Mouse (Mus musculus) lung, postnatal 14 days (tissue): ENCODE measurements at regions not wholly inside any gene's neighbourhood (a gene's known extent, or its start where the extent isn't known, plus 50 kb on each side); places are given as distances from the start of the nearest gene placed in this dataset.

Source experiments
- DNase-seq: peaks from one replicate; pipeline ENCODE4 v3.0.0; 2021

DNA sequence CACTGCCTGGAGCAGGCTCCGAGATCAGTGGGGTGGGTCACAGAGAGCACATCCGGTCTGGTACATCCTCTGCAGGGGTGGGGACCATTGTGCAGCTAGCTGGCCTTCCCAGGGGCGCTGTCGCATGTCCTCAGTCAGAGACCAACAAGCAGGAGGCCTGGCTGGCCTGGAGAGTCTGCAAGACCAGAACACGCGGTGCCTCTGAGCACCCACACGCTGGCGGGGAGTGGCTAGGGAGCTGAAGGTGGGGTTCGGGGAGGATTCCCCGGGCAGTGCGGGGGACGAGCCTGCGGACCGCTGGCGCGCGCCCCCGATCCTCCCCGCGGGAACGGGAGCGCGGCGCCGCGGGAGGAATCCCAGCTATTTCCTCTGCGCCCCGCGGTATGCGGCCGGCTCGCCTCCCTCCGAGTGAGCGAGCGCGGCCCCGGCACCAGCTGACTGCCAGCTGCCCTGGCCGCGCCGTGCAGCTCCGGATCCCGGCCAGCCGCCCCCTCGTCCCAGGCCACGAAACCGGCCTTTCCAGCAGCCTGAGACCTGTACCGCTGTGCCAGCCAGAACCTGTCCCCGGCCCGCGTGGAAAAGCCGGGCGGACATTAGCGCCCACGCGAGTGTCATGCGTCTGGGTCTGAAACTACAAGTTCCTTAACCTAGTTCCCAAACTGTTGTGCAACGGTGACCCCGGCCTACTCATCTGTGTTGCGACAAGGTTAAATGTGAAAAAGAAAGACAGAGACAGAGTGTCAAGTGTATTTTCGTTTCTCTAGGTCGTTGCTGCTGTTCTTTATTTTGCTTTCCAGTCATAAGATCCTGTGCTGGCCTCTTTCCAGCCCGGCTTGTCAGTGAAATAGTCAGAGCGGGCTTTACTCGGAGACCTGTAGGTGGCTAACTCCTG is 61.2 kb downstream of the Pkdcc start:
- peak; percentile 83 for DNase-seq

GRCm38 (mm10) chr17:83277117-83277947 is 62.2 kb downstream of the Pkdcc start:
- peak; percentile 66 for DNase-seq

DNA sequence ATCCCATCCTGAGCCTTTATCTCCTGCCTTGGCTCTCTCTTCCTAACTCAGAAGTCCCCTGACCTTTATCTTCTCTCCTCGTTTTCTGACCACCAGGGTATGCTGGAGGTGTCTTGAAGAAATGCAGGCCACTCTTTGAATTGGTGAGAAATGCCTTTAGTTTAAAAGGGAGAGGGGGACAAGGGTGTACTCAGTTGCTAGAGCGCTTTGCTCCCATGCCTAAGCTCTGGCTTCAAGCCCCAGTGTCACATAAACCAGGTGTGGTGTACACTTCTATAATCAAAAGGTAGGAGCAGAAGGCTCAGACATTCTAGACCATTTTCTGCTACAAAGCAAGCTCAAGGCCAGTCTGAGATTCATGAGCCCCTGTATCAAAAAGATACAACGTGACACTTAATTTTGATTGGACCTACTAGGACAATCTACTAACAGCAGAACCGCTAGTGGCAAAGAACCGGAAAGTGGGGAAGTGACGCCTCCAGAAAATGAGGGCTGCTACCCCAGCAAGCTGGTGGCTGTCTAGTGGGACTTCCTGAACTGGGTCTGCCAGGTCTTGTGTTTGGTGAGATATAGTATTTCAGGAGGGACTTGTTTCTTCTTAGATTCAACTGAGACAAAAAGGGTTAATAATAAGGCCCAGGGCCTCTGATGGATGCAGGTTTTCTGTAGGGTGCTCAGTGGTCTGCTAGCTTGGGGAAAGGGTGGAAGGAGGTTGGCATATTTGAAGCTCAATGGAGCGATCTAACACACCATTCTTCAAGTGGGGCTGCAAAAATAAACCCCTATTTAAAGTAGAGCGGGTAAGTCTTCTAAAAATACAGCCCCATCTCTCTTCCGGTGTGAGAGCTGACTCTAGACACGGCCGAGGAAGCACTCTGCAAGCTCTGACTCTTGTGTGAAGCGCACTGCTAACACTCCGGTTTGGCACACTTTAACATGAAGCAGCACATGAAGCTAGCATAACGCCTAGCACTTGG is 63.1 kb downstream of the Pkdcc start:
- DNase-seq, result no peak

GRCm38 (mm10) chr17:83283328-83283727 is 67.4 kb upstream of the Eml4 start:
- DNase-seq, result no peak

DNA sequence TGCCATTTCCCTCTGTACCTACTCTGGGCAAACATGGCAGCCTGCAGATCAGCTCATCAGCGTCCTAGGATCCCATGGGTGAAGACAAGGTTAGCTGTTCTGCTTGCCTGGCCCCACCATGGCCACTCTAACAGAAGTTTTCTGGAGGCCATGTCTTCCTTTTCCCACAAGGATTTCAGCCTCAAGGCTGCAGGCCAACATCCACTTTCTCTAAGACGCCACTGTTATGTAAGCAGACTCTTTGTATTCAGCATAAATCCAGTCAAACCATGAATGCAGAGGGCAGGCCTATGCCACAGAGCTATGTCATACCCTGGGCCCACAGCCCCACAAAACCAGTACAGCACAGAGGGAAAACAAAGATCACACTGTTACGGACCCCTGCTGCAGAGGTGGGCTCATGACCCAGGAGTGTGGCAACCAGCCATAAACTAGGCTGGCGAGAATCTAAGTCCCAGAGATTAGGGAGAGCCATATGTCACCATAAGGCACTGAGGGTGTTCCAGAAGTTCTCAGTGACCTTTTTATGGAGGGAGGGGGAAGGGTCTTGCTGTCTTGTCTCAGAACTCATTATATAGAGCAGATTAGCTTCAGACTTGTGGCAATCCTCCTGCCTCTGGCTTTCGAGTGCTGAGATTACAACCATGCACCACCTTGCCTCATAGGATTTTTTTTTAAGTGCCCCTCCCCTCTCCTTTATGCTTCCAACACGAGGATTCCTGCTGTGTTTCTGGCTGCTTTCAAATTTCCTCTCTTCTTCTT is 63.2 kb upstream of the Eml4 start:
- DNase-seq, result no peak

GRCm38 (mm10) chr17:83288143-83288492 is 62.6 kb upstream of the Eml4 start:
- no peak for DNase-seq

DNA sequence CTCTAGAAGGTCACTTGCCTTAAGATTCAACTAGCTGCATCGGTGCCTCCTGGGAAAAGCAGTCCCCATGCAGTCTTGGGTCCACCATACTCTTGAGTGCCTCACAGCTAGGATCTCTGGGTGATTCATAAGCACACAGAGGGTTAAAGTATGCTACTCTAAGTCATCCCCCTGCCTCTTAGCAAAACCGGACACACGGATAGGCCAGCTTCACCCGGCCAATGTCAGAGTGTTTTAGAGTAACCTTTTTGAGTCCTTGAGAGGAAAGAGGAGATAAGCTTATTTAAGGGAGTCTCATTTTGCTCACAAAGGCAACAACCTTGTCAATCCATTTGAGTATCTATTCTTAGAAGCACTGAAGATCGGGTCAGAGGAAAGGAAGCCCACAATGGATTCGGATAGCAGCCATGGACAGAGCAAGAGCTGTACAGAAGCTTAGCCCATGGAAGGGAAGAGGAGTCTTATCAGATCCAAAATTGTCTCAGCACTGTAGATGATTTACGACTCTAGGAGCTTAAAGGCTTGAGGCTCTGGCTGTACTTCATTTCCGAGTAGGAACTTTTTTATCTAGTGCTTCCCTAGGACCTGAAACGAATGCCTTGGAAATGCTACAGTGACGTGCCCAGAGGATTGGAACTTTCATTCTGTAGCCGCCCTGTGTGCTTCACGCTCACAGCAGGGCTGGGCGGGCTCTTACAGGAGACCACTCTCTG is 55.0 kb upstream of the Eml4 start:
- no peak for DNase-seq

GRCm38 (mm10) chr17:83297379-83298121 is 53.2 kb upstream of the Eml4 start:
- no peak for DNase-seq
